Mouse (Mus musculus) thymus, adult 2 months (tissue): ENCODE results near the gene Ak8.

ENCODE experiments used
- CTCF ChIP-seq: fragments of 200-500 bp; IDR thresholded peaks from 2 replicates; pipeline ENCODE4 v1.5.1; 2012; ENCODE audit warnings: mild to moderate bottlenecking, control low read depth, low read length, moderate library complexity, borderline replicate concordance; ENCODE audit not compliant: control insufficient read depth, poor library complexity, insufficient read depth; ENCODE audit errors: extremely low read depth
- POLR2A ChIP-seq: fragments of 200-500 bp; IDR thresholded peaks from 2 replicates; pipeline ENCODE4 v1.6.1; 2012; ENCODE audit warnings: mild to moderate bottlenecking, low read length, control low read depth, moderate library complexity; ENCODE audit not compliant: control insufficient read depth, poor library complexity, insufficient read depth; ENCODE audit errors: extremely low read depth

- TF ChIP-seq CTCF (no peak), POLR2A (no peak)
These were observed 139.7 kb downstream of the Ak8 start for GRCm38 (mm10) chr2:28839501-28840221.
